Mouse (Mus musculus) heart, postnatal 25 days (tissue): ENCODE data around the gene Smurf1. TPM values are rescaled to one million over a fixed set of nuclear protein-coding genes. Genes with fewer than 3 reads are reported as not detected.

Source experiments
- DNase-seq: peaks from one replicate; pipeline ENCODE4 v3.0.0; 2022; ENCODE audit warnings: low spot score
- intact Hi-C: fragments of 180-260 bp; cut with DNase I; formaldehyde crosslinking; loops from one replicate; pipeline ENCODE4 v1.15.1; 2025
- total RNA-seq, 2 experiments: library from RNA; stranded (reverse); gene quantifications; 2 replicates each; pipeline ENCODE4 v1.2.3; 2021

Gene Smurf1
- total RNA-seq, 2 experiments from 2014 or later = 21.9 to 27.6 TPM

DNA sequence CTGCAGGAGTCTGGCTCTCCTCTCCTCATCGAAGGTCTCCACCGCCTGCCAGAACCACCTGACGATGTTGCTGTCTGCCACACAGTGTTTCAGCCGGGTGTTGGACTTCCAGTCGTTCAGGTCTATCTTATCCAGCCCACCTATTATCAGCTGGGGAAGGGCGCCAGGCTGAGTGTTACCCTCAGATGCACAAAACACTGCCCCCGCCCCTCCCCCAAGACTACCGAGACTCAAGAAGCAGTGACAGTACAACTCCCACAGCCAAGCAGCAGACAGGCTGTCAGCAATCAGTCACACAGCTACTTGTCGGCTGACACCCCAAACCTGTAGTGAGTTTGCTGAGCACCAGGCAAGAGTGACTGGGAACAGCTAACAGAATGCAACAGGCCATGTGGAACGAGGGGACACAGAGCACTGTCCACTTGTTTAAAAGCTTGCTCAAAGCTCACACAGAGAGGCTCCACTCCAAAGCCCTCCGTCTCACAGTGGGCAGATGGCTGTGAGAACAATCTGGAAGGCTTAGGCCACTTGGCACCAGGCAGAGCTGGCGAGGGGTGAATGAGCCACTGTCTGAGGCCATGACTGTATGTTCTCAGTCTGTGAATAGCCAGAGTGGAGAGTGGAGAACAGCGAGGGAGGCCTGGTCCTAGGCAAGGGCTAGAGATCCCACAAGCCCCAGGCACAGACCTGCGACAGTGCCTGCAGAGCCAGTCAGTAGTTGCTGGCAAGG, 83.8 kb downstream of the Smurf1 start:
- intact Hi-C loops = loop anchor here (10.0 kb wide), 1 partner anchor 183 kb away; no protein-coding TSS in a partner anchor
- no peak for DNase-seq

DNA sequence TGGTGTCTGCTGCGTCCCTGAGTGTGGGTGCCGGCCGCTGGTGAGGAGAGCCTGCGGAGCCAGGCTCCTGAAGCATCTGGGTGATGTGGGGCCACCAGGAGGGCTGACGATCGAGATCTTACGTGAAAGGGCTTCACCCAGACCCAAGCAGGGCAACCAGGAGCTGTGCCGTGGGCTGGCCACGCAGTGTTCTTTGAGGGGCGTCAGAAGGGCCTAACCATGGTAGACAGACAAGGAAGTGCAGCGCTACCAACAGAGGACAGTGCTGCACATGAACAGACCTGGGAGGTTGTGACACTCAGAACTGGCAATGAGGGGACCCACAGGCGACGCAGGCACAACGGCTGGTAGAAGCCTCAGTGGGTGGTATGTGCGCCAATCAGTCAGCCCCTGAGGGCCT, 88.6 kb downstream of the Smurf1 start:
- intact Hi-C loops = no loop called here

DNA sequence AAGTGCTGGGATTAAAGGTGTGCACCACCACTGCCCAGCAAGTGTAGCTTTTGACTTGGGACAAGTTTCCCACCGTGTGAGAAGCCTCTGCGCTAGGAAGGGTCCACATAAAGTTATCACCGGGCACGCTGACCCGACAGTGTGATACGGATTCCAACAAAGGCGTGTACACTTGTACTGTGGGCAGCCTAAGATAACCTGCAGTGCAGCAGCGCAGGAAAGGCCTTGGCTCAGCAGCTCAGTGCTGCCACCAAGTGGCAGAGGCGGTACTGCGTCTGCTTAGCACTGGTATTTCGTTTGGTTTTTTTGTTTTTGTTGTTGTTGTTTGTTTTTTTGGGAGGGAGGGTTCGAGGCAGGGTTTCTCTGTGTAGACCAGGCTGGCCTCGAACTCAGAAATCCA, 89.8 kb downstream of the Smurf1 start:
- no peak for DNase-seq
- intact Hi-C loops = no loop called here

More for the DNA sequence above, 88.6 kb downstream of the Smurf1 start:
- no peak for DNase-seq

GRCm38 (mm10) chr5:144875227-144875626, 90.4 kb downstream of the Smurf1 start:
- intact Hi-C loops = no loop called here

GRCm38 (mm10) chr5:144872867-144873266, 92.8 kb downstream of the Smurf1 start:
- no peak for DNase-seq
- intact Hi-C loops = loop anchor here (2.0 kb wide), 1 partner anchor 16 kb away; no protein-coding TSS in a partner anchor

More at GRCm38 (mm10) chr5:144875227-144875626, 90.4 kb downstream of the Smurf1 start:
- no peak for DNase-seq

DNA sequence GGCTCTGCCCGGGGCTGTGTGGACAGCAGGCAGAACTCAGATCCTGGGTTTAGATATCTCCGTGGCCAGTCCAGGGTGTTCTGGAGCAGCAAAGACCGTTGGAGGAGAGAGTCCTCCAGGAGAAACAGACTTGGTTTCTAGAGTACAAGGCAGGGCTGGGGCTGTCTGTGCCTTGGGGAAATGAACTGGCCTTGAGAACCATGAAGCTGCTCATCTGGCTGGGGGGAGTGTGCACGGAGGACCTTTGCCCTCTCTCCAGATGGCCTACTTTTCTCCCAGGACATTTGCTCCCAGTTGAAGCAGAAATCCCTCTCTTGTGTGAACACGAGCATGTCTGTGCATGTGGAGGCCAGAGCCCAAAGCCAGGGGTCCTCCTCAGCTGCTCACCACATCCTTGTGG, 93.3 kb downstream of the Smurf1 start:
- no peak for DNase-seq
- intact Hi-C loops = loop anchor here (2.0 kb wide), 1 partner anchor 16 kb away; no protein-coding TSS in a partner anchor

GRCm38 (mm10) chr5:144871775-144872174, 93.9 kb downstream of the Smurf1 start:
- no peak for DNase-seq
- intact Hi-C loops = loop anchor here (2.0 kb wide), 1 partner anchor 15 kb away; no protein-coding TSS in a partner anchor

DNA sequence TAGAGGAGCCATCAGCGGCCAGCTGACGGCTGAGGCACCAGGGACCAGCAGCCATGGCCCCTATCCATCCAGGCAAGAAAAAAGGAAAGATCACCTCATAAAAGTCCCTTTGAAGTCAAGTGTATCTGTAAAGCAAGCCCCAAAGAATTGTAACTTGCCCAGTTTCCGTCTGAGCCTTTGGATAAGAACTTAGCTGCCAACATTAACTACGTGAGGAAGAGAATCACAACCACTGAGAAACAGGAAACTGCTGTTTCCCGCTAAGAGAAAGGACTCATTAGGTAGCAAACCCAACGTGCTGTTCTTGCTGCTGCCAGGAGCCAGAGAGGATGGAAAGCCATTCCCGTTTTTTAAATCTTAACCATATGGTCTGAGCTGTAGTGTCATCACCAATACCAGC, 94.9 kb downstream of the Smurf1 start:
- DNase-seq = no peak
- intact Hi-C loops = no loop called here

DNA sequence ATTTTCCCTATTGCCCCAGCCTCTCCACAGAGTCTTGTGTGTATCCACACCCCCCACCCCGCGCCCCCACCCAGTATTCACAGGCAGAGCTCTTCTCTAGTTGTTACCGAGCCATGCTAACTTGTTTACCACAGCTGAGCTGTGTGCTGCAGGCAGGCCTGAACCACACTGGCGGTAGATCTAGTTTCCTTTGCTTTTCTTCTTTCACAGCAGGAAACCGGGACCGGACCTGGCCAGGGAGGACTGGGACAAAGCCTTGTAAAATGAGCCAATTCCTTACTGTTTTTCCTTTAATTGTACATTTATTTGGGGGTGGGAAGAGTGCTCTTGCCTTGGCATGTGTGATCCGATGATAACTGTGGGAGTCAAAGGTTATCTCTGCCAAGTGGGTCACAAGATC, 96.2 kb downstream of the Smurf1 start:
- intact Hi-C loops = no loop called here
- DNase-seq = no peak

GRCm38 (mm10) chr5:144866923-144867322, 98.7 kb downstream of the Smurf1 start:
- intact Hi-C loops = no loop called here
- no peak for DNase-seq

DNA sequence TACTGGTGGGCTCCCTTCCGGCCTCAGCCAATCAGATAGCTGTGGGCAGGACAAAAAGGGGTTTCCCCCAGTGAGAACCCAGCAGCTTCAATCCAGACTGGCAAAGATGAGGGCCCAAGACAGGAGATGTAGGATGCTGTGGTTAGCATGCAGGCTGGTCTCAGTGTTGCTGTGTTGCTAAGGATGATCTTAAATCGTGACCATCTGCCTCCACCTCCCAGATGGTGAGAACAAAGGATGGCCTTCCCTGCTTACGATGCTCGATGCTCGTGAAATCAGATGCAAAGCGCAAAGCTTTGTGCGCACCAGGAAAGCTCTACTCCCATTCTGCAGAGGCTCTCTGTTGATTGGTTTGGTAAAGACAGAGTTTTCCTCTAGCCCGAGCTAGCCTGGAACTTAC, 104.7 kb downstream of the Smurf1 start:
- intact Hi-C loops = no loop called here
- DNase-seq = no peak

GRCm38 (mm10) chr5:144859284-144859683, 106.4 kb downstream of the Smurf1 start:
- DNase-seq = no peak

DNA sequence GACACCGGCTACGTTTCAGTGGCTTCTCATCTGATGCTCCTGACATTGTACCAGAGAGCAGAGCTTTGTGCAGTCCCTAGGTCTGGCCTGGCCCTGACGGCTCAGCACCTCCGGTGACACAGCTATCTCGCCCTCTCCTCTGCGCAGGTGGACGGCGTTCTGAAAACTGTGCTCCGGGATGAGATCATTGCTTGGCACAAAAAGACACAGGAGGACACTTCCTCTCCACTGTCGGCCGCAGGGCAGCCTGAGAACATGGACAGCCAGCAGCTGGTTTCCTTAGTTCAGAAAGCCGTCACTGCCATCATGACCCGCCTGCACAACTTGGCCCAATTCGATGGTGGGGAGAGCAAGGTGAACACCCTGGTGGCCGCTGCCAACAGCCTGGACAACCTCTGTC, 107.1 kb downstream of the Smurf1 start:
- intact Hi-C loops = no loop called here
- no peak for DNase-seq

More at GRCm38 (mm10) chr5:144859284-144859683, 106.4 kb downstream of the Smurf1 start:
- intact Hi-C loops = no loop called here

GRCm38 (mm10) chr5:144855936-144856335, 109.7 kb downstream of the Smurf1 start:
- intact Hi-C loops = loop anchor here (2.0 kb wide), 1 partner anchor 17 kb away; no protein-coding TSS in a partner anchor
- DNase-seq = no peak

DNA sequence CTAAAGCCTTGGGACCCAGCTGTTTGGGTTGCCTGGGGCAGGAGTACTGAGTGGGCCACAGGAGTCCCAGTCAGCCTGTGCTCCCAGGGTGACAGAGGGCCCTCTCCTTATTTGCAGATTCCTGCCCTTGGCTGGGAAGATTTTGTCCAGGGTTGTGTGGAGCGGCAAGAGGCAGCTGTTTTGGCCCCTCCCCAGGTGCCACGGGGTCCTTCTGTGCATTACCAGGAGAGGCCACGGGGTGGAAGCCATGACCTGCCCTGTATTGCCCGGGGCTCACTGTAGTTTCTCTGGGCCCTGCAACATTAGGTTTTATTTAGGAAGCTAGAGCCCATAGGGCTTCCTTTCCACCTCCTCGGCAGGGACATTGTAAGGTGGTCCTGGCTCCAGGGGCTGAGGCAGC, 111.7 kb downstream of the Smurf1 start:
- intact Hi-C loops = no loop called here
- DNase-seq = no peak

GRCm38 (mm10) chr5:144851820-144852219, 113.8 kb downstream of the Smurf1 start:
- intact Hi-C loops = no loop called here
- no peak for DNase-seq

DNA sequence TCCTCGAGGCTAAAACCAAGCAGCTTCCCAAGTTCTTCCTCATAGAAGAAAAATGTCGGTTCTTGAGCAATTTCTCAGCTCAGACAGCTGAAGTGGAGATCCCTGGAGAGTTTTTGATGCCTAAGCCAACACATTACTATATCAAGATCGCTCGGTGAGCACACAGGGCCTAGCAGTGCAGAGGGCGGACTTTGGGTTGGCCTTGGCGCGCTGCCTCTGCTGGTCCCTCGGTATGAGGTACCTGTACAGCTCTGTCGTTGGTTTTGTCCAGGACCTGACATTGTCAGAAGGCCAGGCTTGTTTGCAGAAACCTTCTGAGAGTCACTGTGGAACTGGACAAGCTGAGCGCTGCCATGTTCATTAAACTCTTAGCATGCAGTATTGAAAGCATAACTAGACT, 115.7 kb downstream of the Smurf1 start:
- no peak for DNase-seq
- intact Hi-C loops = no loop called here

DNA sequence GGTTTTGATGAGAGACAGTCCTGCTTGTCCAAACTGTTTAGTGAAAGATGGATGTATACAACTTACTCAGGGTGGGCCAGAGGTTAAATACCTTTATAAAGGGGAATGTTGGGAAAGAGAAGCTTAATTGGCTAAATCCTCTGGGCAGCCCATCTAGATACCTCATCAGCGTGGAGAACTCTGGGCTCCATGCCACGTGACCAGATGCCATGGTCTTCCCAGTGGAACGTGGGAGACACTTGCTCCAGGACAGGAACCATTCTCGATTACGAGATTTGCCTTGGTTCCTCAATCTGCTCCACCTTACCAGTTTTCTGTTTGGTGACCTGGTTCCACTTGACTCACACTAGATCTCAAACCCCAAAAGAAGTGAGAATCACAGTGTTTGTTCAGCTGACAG, 116.9 kb downstream of the Smurf1 start:
- DNase-seq = no peak
- intact Hi-C loops = no loop called here

- no peak for DNase-seq
- intact Hi-C loops = no loop called here
Observed at GRCm38 (mm10) chr5:144845352-144845751, 120.3 kb downstream of the Smurf1 start.

DNA sequence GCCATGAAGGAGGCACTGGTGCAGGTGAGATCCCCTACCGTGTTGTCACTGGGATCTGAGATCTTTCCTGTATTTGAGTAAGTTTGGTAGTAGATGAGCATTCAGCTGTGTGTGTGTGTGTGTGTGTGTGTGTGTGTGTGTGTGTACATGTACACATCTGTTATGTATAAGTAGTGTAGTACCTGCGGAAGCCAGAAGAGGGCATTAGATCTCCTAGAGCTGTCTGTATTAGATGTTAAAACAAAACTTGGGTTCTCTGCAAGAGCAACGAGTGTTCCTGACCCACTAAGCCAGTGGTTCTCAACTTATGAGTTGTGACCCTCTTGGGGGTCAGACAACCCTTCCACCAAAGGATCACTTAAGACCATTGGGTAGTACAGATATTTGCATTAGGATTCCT, 129.5 kb downstream of the Smurf1 start:
- no peak for DNase-seq
- intact Hi-C loops = loop anchor here (5.0 kb wide), 1 partner anchor 151 kb away; no protein-coding TSS in a partner anchor

DNA sequence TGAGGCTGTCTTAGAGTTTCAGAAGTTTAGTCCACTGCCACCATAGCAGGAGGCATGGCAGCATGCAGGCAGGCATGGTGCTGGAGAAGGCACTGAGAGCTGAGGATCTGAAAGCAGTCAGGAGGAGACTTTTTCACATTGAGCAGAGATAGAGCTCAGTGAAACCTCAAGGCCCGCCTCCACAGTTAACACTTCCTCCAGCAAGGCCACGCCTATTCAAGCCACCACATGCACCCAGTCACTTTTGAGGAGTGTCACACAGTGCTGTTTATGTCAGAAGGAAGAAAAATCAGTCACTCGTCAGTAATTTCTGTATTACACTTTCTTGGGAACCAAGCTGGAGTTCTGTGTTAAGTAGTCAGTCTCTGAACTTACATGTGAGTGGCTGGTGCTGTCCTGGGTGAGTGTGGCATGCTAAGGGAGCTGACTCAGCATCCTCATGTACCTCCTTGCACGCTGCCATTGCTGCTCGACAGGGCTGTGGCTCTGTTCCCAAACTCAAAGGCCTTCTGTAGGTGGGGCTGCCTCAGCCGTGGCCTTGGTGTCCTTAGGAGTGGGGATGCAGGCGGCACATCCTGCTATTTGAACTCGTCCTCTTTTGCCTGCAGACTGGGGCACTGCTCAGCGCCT, 133.7 kb downstream of the Smurf1 start:
- no peak for DNase-seq
- intact Hi-C loops = no loop called here
